Mouse (Mus musculus) lung, postnatal 0 days (tissue): ENCODE data around the gene Gipc3. TPM values are rescaled to one million over a fixed set of nuclear protein-coding genes. Genes with fewer than 3 reads are reported as not detected.

Experiments used
- ATAC-seq: fragments of 200-750 bp; cut with Nextera tagmentation; 2 replicates; pipeline ENCODE4 v1.8.0; 2017; ENCODE audit warnings: moderate library complexity
- DNase-seq: peaks from one replicate; pipeline ENCODE4 v3.0.0-alpha.2; 2016; ENCODE audit warnings: low spot score
- H3K27ac ChIP-seq: fragments of 300-500 bp; sonication (generic); 2 replicates; pipeline ENCODE4 v1.5.1; 2014; ENCODE audit warnings: antibody characterized with exemption, mild to moderate bottlenecking, low read length, mixed read lengths
- H3K27me3 ChIP-seq: fragments of 300-500 bp; sonication (generic); replicated peaks from 2 replicates; pipeline ENCODE4 v1.6.1; 2014; ENCODE audit warnings: low read length, mixed read lengths; ENCODE audit not compliant: insufficient read depth
- H3K36me3 ChIP-seq: fragments of 300-500 bp; sonication (generic); 2 replicates; pipeline ENCODE4 v1.6.1; 2014; ENCODE audit warnings: low read length, mixed read lengths; ENCODE audit not compliant: insufficient read depth
- H3K4me1 ChIP-seq: fragments of 300-500 bp; sonication (generic); 2 replicates; pipeline ENCODE4 v1.6.1; 2014; ENCODE audit warnings: antibody characterized with exemption, low read depth, low read length, mixed read lengths; ENCODE audit not compliant: insufficient read depth
- H3K4me2 ChIP-seq: fragments of 300-500 bp; sonication (generic); replicated peaks from 2 replicates; pipeline ENCODE4 v1.6.1; 2014; ENCODE audit warnings: low read depth, mild to moderate bottlenecking, low read length, moderate library complexity, mixed read lengths
- H3K4me3 ChIP-seq: fragments of 300-500 bp; sonication (generic); 2 replicates; pipeline ENCODE4 v1.5.1; 2014; ENCODE audit warnings: low read depth, low read length
- H3K9ac ChIP-seq: fragments of 300-500 bp; sonication (generic); replicated peaks from 2 replicates; pipeline ENCODE4 v1.6.1; 2014; ENCODE audit warnings: low read depth, mild to moderate bottlenecking
- H3K9me3 ChIP-seq: fragments of 300-500 bp; sonication (generic); 2 replicates; pipeline ENCODE4 v1.6.1; 2016; ENCODE audit warnings: low read length, mixed read lengths
- CTCF ChIP-seq: IDR thresholded peaks from 2 replicates; pipeline ENCODE4 v1.5.1; 2016; ENCODE audit warnings: antibody characterized with exemption, mild to moderate bottlenecking
- EP300 ChIP-seq: IDR thresholded peaks from 2 replicates; pipeline ENCODE4 v1.6.1; 2016; ENCODE audit warnings: antibody characterized with exemption, mild to moderate bottlenecking, control low read depth
- WGBS: fragments of 180-500 bp; shearing (Covaris S2); extraction: QIAGEN DNeasy Blood & Tissue Kit; methylation state at CpG from one replicate; pipeline ENCODE4 v1.1.7; 2014; 5-methylcytosine and 5-hydroxymethylcytosine counted together
- polyA plus RNA-seq: library from polyadenylated mRNA; unstranded; fragments of >200 nt; fragmentation: Nextera tagmentation; extraction: Ambion mirVana; gene quantifications from 2 replicates; pipeline ENCODE4 v1.2.1, GENCODE M21; 2015

The Gipc3 gene
- polyA plus RNA-seq, 1 experiment from 2014 or later = 0.33 TPM

- WGBS = 47% methylated on average over 8 of the region's 8 CpGs
- Histone ChIP-seq H3K36me3 (no peaks in the 10 kb centered on the region), H3K9ac (no peak overlapping the region), H3K9me3 (no peaks in the 10 kb centered on the region), H3K4me1 (peaks cover 5% of the 10 kb centered on the region; the same call in 1 of the 2 replicates), H3K27ac (no peak overlapping the region), H3K27me3 (0 out of 2 replicates have a peak, but pooled peaks cover 8% of the 10 kb centered on the region), H3K4me3 (no peak overlapping the region), H3K4me2 (no peak overlapping the region)
- TF ChIP-seq CTCF (peak; percentile 61), EP300 (no peak)
- ATAC-seq (no peak), DNase-seq (peak; percentile 53)
Observed at GRCm38 (mm10) chr10:81344421-81345161, 1.5 kb upstream of the Gipc3 start.

- Histone ChIP-seq H3K27ac (no peak overlapping the region), H3K27me3 (0 out of 2 replicates have a peak, but pooled peaks cover 8% of the 10 kb centered on the region), H3K36me3 (no peaks in the 10 kb centered on the region), H3K4me3 (no peak overlapping the region), H3K4me1 (peaks cover 3% of the 10 kb centered on the region; the same call in 1 of the 2 replicates), H3K9me3 (no peaks in the 10 kb centered on the region), H3K9ac (no peak overlapping the region), H3K4me2 (no peak overlapping the region)
- WGBS = 34% methylated on average over 16 of the region's 16 CpGs
- TF ChIP-seq CTCF = peak; percentile 86
- TF ChIP-seq EP300 = no peak
- ATAC-seq (peak; percentile 23; the same call in 1 of the 2 replicates), DNase-seq (peak; percentile 71)
Observed at GRCm38 (mm10) chr10:81341333-81341949, 1.6 kb downstream of the Gipc3 start.

- WGBS = 46% methylated on average over 17 of the region's 17 CpGs
- ATAC-seq = peak; percentile 6; the same call in 1 of the 2 replicates
- H3K27me3 ChIP-seq = 0 out of 2 replicates have a peak, but pooled peaks cover 8% of the 10 kb centered on the region
Observed at GRCm38 (mm10) chr10:81340551-81341332, 2.3 kb downstream of the Gipc3 start.

GRCm38 (mm10) chr10:81336558-81336957 is 6.5 kb downstream of the Gipc3 start:
- TF ChIP-seq EP300 (no peak), CTCF (no peak)
- Histone ChIP-seq H3K27ac (0 out of 2 replicates have a peak overlapping the region, but pooled peaks have one; percentile 78), H3K4me1 (0 out of 2 replicates have a peak, but pooled peaks cover 5% of the 10 kb centered on the region), H3K4me2 (no peak overlapping the region), H3K9me3 (no peaks in the 10 kb centered on the region), H3K4me3 (no peak overlapping the region), H3K9ac (no peak overlapping the region), H3K27me3 (no peaks in the 10 kb centered on the region), H3K36me3 (no peaks in the 10 kb centered on the region)
- 74% methylated on average over 4 of the region's 4 CpGs for WGBS
- no peak for ATAC-seq
- DNase-seq = no peak

More at GRCm38 (mm10) chr10:81340551-81341332, 2.3 kb downstream of the Gipc3 start:
- peaks cover 3% of the 10 kb centered on the region; the same call in 1 of the 2 replicates for H3K4me1 ChIP-seq
- H3K9ac ChIP-seq = no peak overlapping the region
- H3K4me2 ChIP-seq = no peak overlapping the region
- DNase-seq = peak; percentile 36
- no peak overlapping the region for H3K27ac ChIP-seq
- H3K4me3 ChIP-seq = no peak overlapping the region
- H3K9me3 ChIP-seq = no peaks in the 10 kb centered on the region
- H3K36me3 ChIP-seq = no peaks in the 10 kb centered on the region
- TF ChIP-seq CTCF = no peak
- no peak for TF ChIP-seq EP300

GRCm38 (mm10) chr10:81335393-81336340 is 7.4 kb downstream of the Gipc3 start:
- H3K9ac ChIP-seq = no peak overlapping the region
- no peaks in the 10 kb centered on the region for H3K9me3 ChIP-seq
- H3K4me3 ChIP-seq = no peak overlapping the region
- 0 out of 2 replicates have a peak, but pooled peaks cover 5% of the 10 kb centered on the region for H3K4me1 ChIP-seq
- ATAC-seq (peak; percentile 59), DNase-seq (peak; percentile 69)
- H3K27ac ChIP-seq = peak overlapping the region; percentile 78
- H3K36me3 ChIP-seq = no peaks in the 10 kb centered on the region
- WGBS = 45% methylated on average over 17 of the region's 19 CpGs
- no peaks in the 10 kb centered on the region for H3K27me3 ChIP-seq
- H3K4me2 ChIP-seq = 0 out of 2 replicates have a peak overlapping the region, but pooled peaks have one; percentile 5
- TF ChIP-seq CTCF (peak; percentile 39; the same call in 1 of the 2 replicates), EP300 (no peak)
